Mouse (Mus musculus) small intestine, adult 2 months (tissue): Measurements from ENCODE around the gene Prlr. TPM values are rescaled to one million over a fixed set of nuclear protein-coding genes. Genes with fewer than 3 reads are reported as not detected.

ENCODE experiments used
- H3K27ac ChIP-seq: fragments of 200-500 bp; 2 replicates; pipeline ENCODE4 v1.5.1; 2012; ENCODE audit warnings: low read depth, low read length, control low read depth, inconsistent platforms; ENCODE audit not compliant: insufficient read depth
- H3K27me3 ChIP-seq: fragments of 200-500 bp; 2 replicates; pipeline ENCODE4 v1.6.1; 2012; ENCODE audit warnings: mild to moderate bottlenecking, moderate library complexity, low read length, inconsistent platforms; ENCODE audit not compliant: control insufficient read depth, insufficient read depth
- H3K36me3 ChIP-seq: fragments of 200-500 bp; 2 replicates; pipeline ENCODE4 v1.6.1; 2012; ENCODE audit warnings: mild to moderate bottlenecking, low read length, control low read depth, inconsistent platforms; ENCODE audit not compliant: control insufficient read depth, insufficient read depth
- H3K4me1 ChIP-seq: fragments of 200-500 bp; 2 replicates; pipeline ENCODE4 v1.6.1; 2012; ENCODE audit warnings: low read length, inconsistent platforms, mixed read lengths; ENCODE audit not compliant: control insufficient read depth, insufficient read depth, insufficient read length
- H3K4me3 ChIP-seq: fragments of 200-500 bp; 2 replicates; pipeline ENCODE4 v1.5.1; 2012; ENCODE audit warnings: low read depth, mild to moderate bottlenecking, control low read depth, inconsistent platforms, low read length, moderate library complexity
- CTCF ChIP-seq: fragments of 200-500 bp; IDR thresholded peaks from 2 replicates; pipeline ENCODE4 v1.5.1; 2012; ENCODE audit warnings: low read depth, mild to moderate bottlenecking, control low read depth, inconsistent platforms, low read length, moderate library complexity, mixed read lengths; ENCODE audit not compliant: insufficient replicate concordance, insufficient read length; ENCODE audit errors: extremely low read depth
- POLR2A ChIP-seq: fragments of 200-500 bp; IDR thresholded peaks from 2 replicates; pipeline ENCODE4 v1.6.1; 2012; ENCODE audit warnings: low read depth, mild to moderate bottlenecking, control low read depth, inconsistent platforms, low read length, moderate library complexity
- WGBS: fragments of 180-500 bp; shearing (Covaris S2); methylation state at CpG from one replicate; pipeline ENCODE4 v1.1.7; 2018; 5-methylcytosine and 5-hydroxymethylcytosine counted together
- polyA plus RNA-seq: library from polyadenylated mRNA; depleted of rRNA; stranded (reverse); fragments of >200 nt; gene quantifications from 2 replicates; pipeline ENCODE4 v1.2.3, GENCODE M21; 2012

Prlr gene
- polyA plus RNA-seq, 1 experiment: 44.0 TPM

- H3K4me3 ChIP-seq: peak overlapping the region; percentile 56
Measured at GRCm38 (mm10) chr15:10177519-10178130, 587 bp downstream of the Prlr start.

GRCm38 (mm10) chr15:10178131-10178566 lies 1.1 kb downstream of the Prlr start:
- 3% methylated on average over 10 of the region's 10 CpGs for WGBS

More at GRCm38 (mm10) chr15:10177519-10178130, 587 bp downstream of the Prlr start:
- no peaks in the 10 kb centered on the region for H3K27me3 ChIP-seq
- H3K4me1 ChIP-seq: peaks cover 7% of the 10 kb centered on the region; the same call in 1 of the 2 replicates
- 1% methylated on average over 30 of the region's 30 CpGs for WGBS
- H3K27ac ChIP-seq: no peak overlapping the region
- H3K36me3 ChIP-seq: no peaks in the 10 kb centered on the region
- TF ChIP-seq CTCF: no peak

GRCm38 (mm10) chr15:10180694-10181093 lies 3.7 kb downstream of the Prlr start:
- Histone ChIP-seq H3K4me3 (no peak overlapping the region), H3K27me3 (no peaks in the 10 kb centered on the region), H3K27ac (no peak overlapping the region), H3K4me1 (peaks cover 7% of the 10 kb centered on the region; the same call in 1 of the 2 replicates), H3K36me3 (no peaks in the 10 kb centered on the region)
- no peak for TF ChIP-seq POLR2A
- TF ChIP-seq CTCF: no peak
- WGBS: 68% methylated on average over 4 of the region's 4 CpGs

More at GRCm38 (mm10) chr15:10178131-10178566, 1.1 kb downstream of the Prlr start:
- no peaks in the 10 kb centered on the region for H3K36me3 ChIP-seq
- no peak overlapping the region for H3K27ac ChIP-seq
- H3K4me1 ChIP-seq: peaks cover 7% of the 10 kb centered on the region; the same call in 1 of the 2 replicates
- no peaks in the 10 kb centered on the region for H3K27me3 ChIP-seq
- peak overlapping the region; percentile 56 for H3K4me3 ChIP-seq
- no peak; the same call in 1 of the 2 replicates for TF ChIP-seq CTCF
- TF ChIP-seq POLR2A: no peak

GRCm38 (mm10) chr15:10192101-10192630 lies 15.1 kb downstream of the Prlr start:
- TF ChIP-seq CTCF (no peak), POLR2A (no peak)
- 75% methylated on average over 6 of the region's 6 CpGs for WGBS
- no peaks in the 10 kb centered on the region for H3K4me1 ChIP-seq
- no peak overlapping the region for H3K4me3 ChIP-seq
- H3K36me3 ChIP-seq: no peaks in the 10 kb centered on the region
- H3K27ac ChIP-seq: no peak overlapping the region
- no peaks in the 10 kb centered on the region for H3K27me3 ChIP-seq

- Histone ChIP-seq H3K4me3 (no peak overlapping the region), H3K27me3 (no peaks in the 10 kb centered on the region), H3K4me1 (no peaks in the 10 kb centered on the region), H3K36me3 (no peaks in the 10 kb centered on the region), H3K27ac (no peak overlapping the region)
- 81% methylated on average over 5 of the region's 5 CpGs for WGBS
- TF ChIP-seq POLR2A: no peak
- no peak for TF ChIP-seq CTCF
Measured at GRCm38 (mm10) chr15:10200991-10201390, 24.0 kb downstream of the Prlr start.

GRCm38 (mm10) chr15:10202504-10203302 lies 25.7 kb downstream of the Prlr start:
- H3K4me1 ChIP-seq: no peaks in the 10 kb centered on the region
- no peak overlapping the region for H3K27ac ChIP-seq
- H3K36me3 ChIP-seq: no peaks in the 10 kb centered on the region
- no peaks in the 10 kb centered on the region for H3K27me3 ChIP-seq
- TF ChIP-seq CTCF (no peak), POLR2A (no peak)
- H3K4me3 ChIP-seq: no peak overlapping the region
- WGBS: 87% methylated on average over 7 of the region's 7 CpGs

- H3K36me3 ChIP-seq: no peaks in the 10 kb centered on the region
- WGBS: 16% methylated on average over 4 of the region's 4 CpGs
- no peaks in the 10 kb centered on the region for H3K27me3 ChIP-seq
- no peak overlapping the region for H3K27ac ChIP-seq
- peaks cover 17% of the 10 kb centered on the region for H3K4me1 ChIP-seq
- H3K4me3 ChIP-seq: no peak overlapping the region
- TF ChIP-seq POLR2A (no peak), CTCF (no peak)
Measured at GRCm38 (mm10) chr15:10210261-10210770, 33.3 kb downstream of the Prlr start.
